Comparison of ENCODE assay signal across 9 mouse cellular contexts in the genomic region with DNA sequence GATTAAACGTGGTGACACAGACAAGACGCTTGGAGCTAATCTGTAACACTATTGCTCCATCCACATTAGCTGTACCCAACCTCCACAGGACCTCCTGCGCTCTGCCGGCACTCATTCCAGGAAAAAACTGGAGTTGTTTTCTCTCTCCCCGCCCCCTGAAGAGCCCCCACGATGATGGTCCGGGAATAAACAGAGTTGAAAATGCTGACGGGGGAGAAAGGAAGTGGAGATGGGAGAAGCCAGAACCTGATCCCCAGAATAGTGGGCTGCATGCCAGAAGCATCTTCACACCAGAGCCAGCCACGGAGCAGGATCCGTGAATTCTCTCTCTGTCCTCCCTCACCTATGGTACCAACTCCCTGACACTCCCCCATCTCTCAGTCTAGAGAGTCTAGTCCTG. TPM values are rescaled to one million over a fixed set of nuclear protein-coding genes. Genes with fewer than 3 reads are reported as not detected.
DNase-seq lines count a peak whose midpoint lies in the region; ATAC-seq and TF ChIP-seq lines count a peak whose summit lies in the region.
"Had no signal": no experiment of that assay in that cellular context is flagged by ENCODE, and none has a peak within 500 bp of the region (broad histone marks: within the 10 kb centered on the region; RNA-seq: fewer than 3 reads in every experiment).

No protein-coding gene starts in this region.

- peaks cover 61% of the 10 kb centered on the region for H3K4me1 ChIP-seq in embryonic facial prominence, embryonic 15.5 days
- H3K4me1 ChIP-seq in intestine, embryonic 14.5 days (replicated peaks; ENCODE audit: control insufficient read depth, insufficient read depth, low read length): peaks cover 50% of the 10 kb centered on the region
- H3K4me1 ChIP-seq in lung, postnatal 0 days (ENCODE audit: insufficient read depth, low read depth, low read length): peaks cover 7% of the 10 kb centered on the region

- no peaks in the 10 kb centered on the region for H3K9me3 ChIP-seq in embryonic facial prominence, embryonic 15.5 days (replicated peaks)
- H3K9me3 ChIP-seq in intestine, embryonic 14.5 days (ENCODE audit: control insufficient read depth, low read length): no peaks in the 10 kb centered on the region
- no peaks in the 10 kb centered on the region for H3K9me3 ChIP-seq in lung, postnatal 0 days (ENCODE audit: low read length)

- ATAC-seq in embryonic facial prominence, embryonic 15.5 days (ENCODE audit: insufficient number of reproducible peaks, low FRiP score, low TSS enrichment, low read depth): peak; percentile 22; the same call in 1 of the 2 replicates
- ATAC-seq in intestine, embryonic 14.5 days (replicated peaks; ENCODE audit: low FRiP score, low TSS enrichment, low read depth): 0 out of 2 replicates have a peak, but pooled peaks have one; percentile 1
- peak; percentile 2; the same call in 1 of the 2 replicates for ATAC-seq in lung, postnatal 0 days

- H3K36me3 ChIP-seq in embryonic facial prominence, embryonic 15.5 days: no peaks in the 10 kb centered on the region
- H3K36me3 ChIP-seq in intestine, embryonic 14.5 days (ENCODE audit: control insufficient read depth, insufficient read depth, low read length): no peaks in the 10 kb centered on the region
- no peaks in the 10 kb centered on the region for H3K36me3 ChIP-seq in lung, postnatal 0 days (ENCODE audit: insufficient read depth, low read length)

- WGBS in embryonic facial prominence, embryonic 15.5 days: 14% methylated on average over 10 of the region's 10 CpGs
- 18% methylated on average over 10 of the region's 10 CpGs for WGBS in intestine, embryonic 14.5 days
- WGBS in lung, postnatal 0 days: 6% methylated on average over 10 of the region's 10 CpGs

- peak; percentile 32 for DNase-seq in layer of hippocampus, adult 9-11 months
- no peak for DNase-seq in layer of hippocampus, postnatal 25 days (ENCODE audit: extremely low spot score in 1 of 2, low spot score in 1 of 2)
- DNase-seq in intestine, embryonic 14.5 days (ENCODE audit: low spot score): no peak
- DNase-seq in lung, postnatal 0 days (ENCODE audit: low spot score): peak; percentile 65
- DNase-seq in gastrocnemius, postnatal 10 days: no peak
- DNase-seq in cerebellum, adult 18-20 months: no peak
- DNase-seq in embryo, embryonic 11 days: no peak

- peak overlapping the region; percentile 44 for H3K4me2 ChIP-seq in embryonic facial prominence, embryonic 15.5 days (replicated peaks)
- H3K4me2 ChIP-seq in intestine, embryonic 14.5 days (ENCODE audit: low read length): peak overlapping the region; percentile 49
- H3K4me2 ChIP-seq in lung, postnatal 0 days (replicated peaks; ENCODE audit: low read depth, low read length): peak overlapping the region; percentile 54

- H3K9ac ChIP-seq in embryonic facial prominence, embryonic 15.5 days: no peak overlapping the region
- 0 out of 2 replicates have a peak overlapping the region, but pooled peaks have one; percentile 29 for H3K9ac ChIP-seq in intestine, embryonic 14.5 days (ENCODE audit: low read length)
- no peak overlapping the region for H3K9ac ChIP-seq in lung, postnatal 0 days (replicated peaks; ENCODE audit: low read depth)

- no peak for TF ChIP-seq CTCF in lung, postnatal 0 days (IDR thresholded peaks at IDR 0.05)

- no peak for TF ChIP-seq EP300 in lung, postnatal 0 days (IDR thresholded peaks at IDR 0.05)

- peak overlapping the region; percentile 2 for H3K4me3 ChIP-seq in embryonic facial prominence, embryonic 15.5 days (replicated peaks)
- peak overlapping the region; percentile 15 for H3K4me3 ChIP-seq in intestine, embryonic 14.5 days (ENCODE audit: low read depth, low read length)
- peak overlapping the region; percentile 23; the same call in 1 of the 2 replicates for H3K4me3 ChIP-seq in lung, postnatal 0 days (ENCODE audit: low read depth, low read length)

- peak overlapping the region; percentile 88 for H3K27ac ChIP-seq in embryonic facial prominence, embryonic 15.5 days (replicated peaks)
- H3K27ac ChIP-seq in intestine, embryonic 14.5 days (ENCODE audit: low read depth): peak overlapping the region; percentile 94
- peak overlapping the region; percentile 80 for H3K27ac ChIP-seq in lung, postnatal 0 days (ENCODE audit: low read length)

- peaks cover 7% of the 10 kb centered on the region; the same call in 1 of the 2 replicates for H3K27me3 ChIP-seq in embryonic facial prominence, embryonic 15.5 days
- H3K27me3 ChIP-seq in intestine, embryonic 14.5 days (replicated peaks; ENCODE audit: control insufficient read depth, insufficient read depth, low read length): no peaks in the 10 kb centered on the region
- H3K27me3 ChIP-seq in lung, postnatal 0 days (replicated peaks; ENCODE audit: insufficient read depth, low read length): no peaks in the 10 kb centered on the region

RNA-seq across cellular contexts. Expression of a gene that starts 16.1 kb away (rescaled TPM):
- total RNA-seq in layer of hippocampus, postnatal 25 days (2021): 1 to 10 TPM in 1 of 2 experiments, under 1 TPM in 1; 0.44 to 1.2 TPM
- 3.3 and 5.4 TPM in 2 replicates for polyA plus RNA-seq in embryonic facial prominence, embryonic 15.5 days (2015; fragmentation: Nextera tagmentation; extraction: Ambion mirVana)
- polyA plus RNA-seq in intestine, embryonic 14.5 days (2014; fragmentation: Nextera tagmentation; extraction: Ambion mirVana): 0.39 and 0.73 TPM in 2 replicates
- polyA plus RNA-seq in lung, postnatal 0 days (2015; fragmentation: Nextera tagmentation; extraction: Ambion mirVana): 8.9 and 9.3 TPM in 2 replicates
- under 1 TPM in 1 of 2 experiments, not detected in 1; 0.11 TPM for total RNA-seq in gastrocnemius, postnatal 10 days (2021)

RNA-seq across cellular contexts. Expression of a gene that starts 30.5 kb away (rescaled TPM):
- under 1 TPM in 1 of 2 experiments, not detected in 1; 0.39 TPM for total RNA-seq in layer of hippocampus, postnatal 25 days (2021)
- polyA plus RNA-seq in embryonic facial prominence, embryonic 15.5 days (2015; fragmentation: Nextera tagmentation; extraction: Ambion mirVana): 4.2 and 4.9 TPM in 2 replicates
- 1.0 and 1.3 TPM in 2 replicates for polyA plus RNA-seq in intestine, embryonic 14.5 days (2014; fragmentation: Nextera tagmentation; extraction: Ambion mirVana)
- 4.1 and 4.2 TPM in 2 replicates for polyA plus RNA-seq in lung, postnatal 0 days (2015; fragmentation: Nextera tagmentation; extraction: Ambion mirVana)
- under 1 TPM; 0.09 TPM for total RNA-seq in gastrocnemius, postnatal 10 days (2021)
- total RNA-seq: neutrophil, adult 5-6 weeks had no signal

RNA-seq across cellular contexts. Expression of a gene that starts 32.2 kb away (rescaled TPM):
- under 1 TPM; 0.09 to 0.10 TPM for total RNA-seq in layer of hippocampus, postnatal 25 days (2021)
- polyA plus RNA-seq in embryonic facial prominence, embryonic 15.5 days (2015; fragmentation: Nextera tagmentation; extraction: Ambion mirVana): 0.47 and 0.68 TPM in 2 replicates
- polyA plus RNA-seq in intestine, embryonic 14.5 days (2014; fragmentation: Nextera tagmentation; extraction: Ambion mirVana): 0.32 and 0.72 TPM in 2 replicates
- 0.02 and 0.12 TPM in 2 replicates for polyA plus RNA-seq in lung, postnatal 0 days (2015; fragmentation: Nextera tagmentation; extraction: Ambion mirVana)
- total RNA-seq in gastrocnemius, postnatal 10 days (2021): under 1 TPM; 0.19 to 0.56 TPM
- total RNA-seq: neutrophil, adult 5-6 weeks had no signal

RNA-seq across cellular contexts. Expression of a gene that starts 59.6 kb away (rescaled TPM):
- 10 to 100 TPM; 11.1 TPM for total RNA-seq in layer of hippocampus, postnatal 25 days (2021)
- polyA plus RNA-seq in embryonic facial prominence, embryonic 15.5 days (2015; fragmentation: Nextera tagmentation; extraction: Ambion mirVana): 24.4 and 27.4 TPM in 2 replicates
- polyA plus RNA-seq in intestine, embryonic 14.5 days (2014; fragmentation: Nextera tagmentation; extraction: Ambion mirVana): 28.4 and 31.7 TPM in 2 replicates
- polyA plus RNA-seq in lung, postnatal 0 days (2015; fragmentation: Nextera tagmentation; extraction: Ambion mirVana): 20.8 and 21.4 TPM in 2 replicates
- total RNA-seq in gastrocnemius, postnatal 10 days (2021): 10 to 100 TPM; 19.6 to 19.7 TPM

Comparison
In these comparisons a context has a peak if more than half of its experiments do, and no peak if none do; other contexts are left out.
1. DNase-seq: peak in layer of hippocampus, adult 9-11 months (single experiment) and lung, postnatal 0 days (single experiment); none in layer of hippocampus, postnatal 25 days (0 of 2), intestine, embryonic 14.5 days (single experiment), gastrocnemius, postnatal 10 days (single experiment), cerebellum, adult 18-20 months (0 of 2) and embryo, embryonic 11 days (single experiment).
2. Peak in every context shown above with its lines, with median percentiles within 50 percentile points of each other: ATAC-seq, H3K27ac ChIP-seq, H3K4me2 ChIP-seq and H3K4me3 ChIP-seq.